Mouse (Mus musculus) layer of hippocampus, adult 18-20 months (tissue): ENCODE measurements around the gene Lmna. TPM values are rescaled to one million over a fixed set of nuclear protein-coding genes. Genes with fewer than 3 reads are reported as not detected.

Experiments
- DNase-seq, 2 experiments: peaks; one replicate each; pipeline ENCODE4 v3.0.0; 2022; ENCODE audit warnings: low spot score in 2 of 2
- total RNA-seq, 2 experiments: library from RNA; stranded (reverse); gene quantifications; 2 replicates each; pipeline ENCODE4 v1.2.3; 2021

The Lmna gene
- total RNA-seq, 2 experiments from 2014 or later: 36.5 to 40.2 TPM

DNA sequence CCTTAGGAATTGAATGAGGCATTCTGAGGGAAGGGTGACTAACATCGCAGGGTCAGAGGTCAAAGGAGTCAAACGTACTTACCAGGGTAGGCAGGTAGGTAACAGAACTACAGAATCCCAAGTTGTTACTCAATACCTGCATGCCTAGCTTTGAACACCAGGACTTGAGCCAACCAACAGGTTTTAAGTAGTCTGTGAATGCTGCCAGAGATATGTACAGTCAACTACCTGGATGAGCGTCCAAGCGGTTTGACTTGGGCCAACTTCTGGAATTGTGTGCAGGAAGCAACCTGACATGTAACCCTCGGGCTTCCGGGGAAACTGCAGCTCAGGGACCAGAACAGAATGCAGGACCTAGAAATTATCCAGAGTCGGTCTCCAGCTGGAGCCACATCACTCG lies 13.3 kb upstream of the Lmna start:
- no peak for DNase-seq

DNA sequence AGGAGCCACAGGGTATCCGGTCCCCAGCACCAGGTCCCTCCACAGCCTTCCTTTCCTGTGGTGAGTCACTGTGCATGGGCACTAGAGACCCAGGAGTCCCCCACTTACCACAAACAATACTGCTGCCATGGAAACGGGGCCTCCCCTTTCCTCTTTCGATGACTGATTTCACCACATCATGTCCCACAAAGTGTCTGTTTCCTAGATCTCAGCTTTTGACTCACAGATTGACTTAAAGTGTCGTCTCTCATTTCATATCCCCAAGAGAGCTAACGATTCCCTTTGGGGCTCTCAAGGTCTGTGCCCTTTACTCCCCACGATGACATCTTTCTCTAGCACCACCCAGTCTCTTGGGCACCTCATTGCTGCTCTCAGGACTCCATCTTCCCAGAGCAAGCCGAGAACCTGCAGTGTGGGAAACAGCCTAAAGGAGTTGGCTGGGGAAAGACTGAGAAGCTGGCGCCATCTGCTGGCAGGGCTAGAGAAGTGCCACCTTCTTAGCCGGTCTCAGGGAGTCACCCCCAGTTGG lies 12.1 kb upstream of the Lmna start:
- peak in 1 of 2 experiments; percentile 74 for DNase-seq

DNA sequence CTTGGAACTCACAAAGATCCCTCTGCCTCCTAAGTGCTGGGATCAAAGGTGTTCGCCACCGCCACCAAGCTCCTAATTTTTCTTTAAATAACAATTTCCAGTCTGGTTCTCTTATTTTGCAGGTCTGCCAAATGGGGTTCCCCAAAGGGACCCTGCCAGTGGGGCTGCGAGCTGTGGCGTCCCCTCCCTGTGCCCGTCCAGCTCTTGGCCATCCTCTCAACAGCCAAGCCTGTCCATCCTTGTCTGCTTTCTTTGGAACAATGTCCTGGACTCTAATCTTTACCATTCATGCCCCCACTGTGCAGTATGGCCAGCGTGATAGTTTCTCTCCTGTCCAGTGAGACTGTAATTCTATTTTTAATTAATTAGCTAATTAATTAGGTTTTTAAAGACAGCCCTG lies 11.4 kb upstream of the Lmna start:
- no peak for DNase-seq

DNA sequence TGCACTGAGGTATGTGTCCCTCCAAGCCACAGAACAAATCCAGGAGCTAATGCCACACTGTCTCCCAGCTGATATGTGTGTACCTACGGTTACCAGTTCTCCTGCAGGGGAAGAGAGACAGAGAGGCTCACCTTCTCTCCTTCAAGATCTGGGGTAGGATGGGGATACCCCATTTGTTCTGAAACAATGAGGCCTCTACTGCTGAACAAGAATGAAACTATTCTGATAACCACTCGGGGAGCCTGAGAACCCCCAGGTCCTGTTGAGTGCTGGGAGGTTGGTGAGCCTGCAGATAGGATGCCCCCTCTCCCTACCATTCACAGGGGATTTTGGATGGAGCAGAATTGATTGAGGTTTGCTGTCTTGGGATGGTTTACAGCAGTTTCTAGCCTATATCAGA lies 10.3 kb upstream of the Lmna start:
- DNase-seq: no peak

DNA sequence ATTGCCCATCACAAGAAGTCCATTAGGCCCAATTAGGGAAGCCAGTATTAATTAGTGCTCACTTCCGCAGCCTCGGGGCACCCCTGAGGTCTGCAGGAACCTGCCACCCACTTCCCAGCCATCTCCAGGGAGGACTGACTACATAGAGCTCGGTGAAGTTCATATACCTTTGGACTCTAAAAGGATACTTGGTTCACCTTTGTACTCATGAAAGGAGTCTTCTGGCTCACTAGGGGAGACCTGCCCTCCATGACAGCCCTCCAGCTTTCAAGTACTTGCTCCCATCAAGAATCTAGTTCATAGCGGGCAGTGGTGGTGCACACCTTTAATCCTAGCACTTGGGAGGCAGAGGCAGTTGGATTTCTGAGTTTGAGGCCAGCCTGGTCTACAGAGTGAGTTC lies 8.7 kb upstream of the Lmna start:
- no peak for DNase-seq

DNA sequence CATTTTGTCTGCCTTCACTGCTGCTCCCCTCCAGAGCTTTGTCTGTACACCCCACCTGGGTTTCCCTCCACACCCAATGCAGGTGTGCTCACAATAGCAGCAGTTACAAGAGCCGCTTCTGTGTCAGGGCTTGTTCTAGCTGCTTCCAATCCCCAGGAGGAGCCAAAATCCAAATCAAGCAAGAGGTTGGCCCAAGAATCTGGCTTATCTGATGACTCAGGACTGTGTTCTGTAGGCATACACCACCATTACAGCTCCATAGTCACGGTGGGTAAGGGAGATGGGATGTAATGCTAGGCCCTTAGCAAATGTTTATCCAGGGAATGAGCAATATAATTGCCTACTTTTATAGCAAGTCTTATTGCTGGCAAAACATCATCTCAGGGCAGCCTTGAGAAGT lies 6.7 kb upstream of the Lmna start:
- DNase-seq: no peak

DNA sequence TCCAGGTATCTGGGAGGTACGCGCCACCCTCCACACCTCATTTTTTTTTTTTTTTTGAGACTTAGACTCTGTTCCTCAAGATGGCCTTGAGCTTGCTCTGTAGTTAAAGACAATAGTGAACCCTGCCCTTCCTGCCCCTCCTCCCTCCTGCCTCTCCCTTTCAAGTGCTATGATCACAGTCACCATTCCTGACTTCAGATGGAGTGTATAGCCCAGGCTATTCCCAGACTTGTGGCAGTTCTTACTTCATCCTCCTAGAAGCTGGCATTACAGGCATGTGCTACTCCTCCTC lies 5.3 kb upstream of the Lmna start:
- DNase-seq: no peak

DNA sequence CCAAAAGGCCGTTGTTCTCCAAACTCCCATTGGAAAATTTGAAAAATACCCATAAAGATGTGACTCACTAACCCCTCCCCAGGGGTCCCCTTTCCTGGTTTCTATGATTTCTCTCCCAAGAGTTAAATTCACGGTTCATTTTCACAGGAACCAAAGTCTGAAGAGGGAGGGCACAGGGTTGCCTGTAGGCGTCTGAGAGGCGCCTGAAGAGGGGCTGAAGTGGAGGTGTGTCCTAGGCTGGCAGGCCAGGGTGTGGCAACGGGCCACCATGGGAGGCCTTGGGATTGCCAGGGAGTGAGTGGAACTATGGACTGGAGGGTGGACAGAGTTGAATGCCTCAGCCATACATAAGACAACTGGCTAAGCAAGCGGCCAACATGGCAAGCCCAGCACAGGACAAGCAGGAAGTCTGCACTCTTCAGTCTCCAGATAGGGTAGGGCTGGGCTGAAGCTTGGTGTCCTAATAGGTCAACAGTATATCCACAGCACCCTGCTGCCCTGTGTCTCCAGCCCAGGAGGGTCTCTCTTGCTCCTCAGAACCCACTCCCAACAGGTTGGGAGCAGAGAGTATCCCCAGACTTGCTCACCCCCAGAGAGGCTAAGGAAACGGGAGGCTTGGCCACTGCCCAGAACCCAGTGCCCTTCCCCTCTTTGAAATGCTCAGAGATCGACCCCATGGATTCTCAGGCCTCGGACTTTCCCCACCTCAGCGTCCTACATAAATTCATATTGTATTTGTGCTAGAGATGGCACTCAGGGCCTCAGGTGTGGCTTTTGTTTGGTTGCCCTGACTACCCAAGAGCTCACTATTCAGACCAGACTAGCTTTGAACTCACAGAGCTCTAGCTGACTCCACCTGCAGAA lies 4.7 kb upstream of the Lmna start:
- no peak for DNase-seq

DNA sequence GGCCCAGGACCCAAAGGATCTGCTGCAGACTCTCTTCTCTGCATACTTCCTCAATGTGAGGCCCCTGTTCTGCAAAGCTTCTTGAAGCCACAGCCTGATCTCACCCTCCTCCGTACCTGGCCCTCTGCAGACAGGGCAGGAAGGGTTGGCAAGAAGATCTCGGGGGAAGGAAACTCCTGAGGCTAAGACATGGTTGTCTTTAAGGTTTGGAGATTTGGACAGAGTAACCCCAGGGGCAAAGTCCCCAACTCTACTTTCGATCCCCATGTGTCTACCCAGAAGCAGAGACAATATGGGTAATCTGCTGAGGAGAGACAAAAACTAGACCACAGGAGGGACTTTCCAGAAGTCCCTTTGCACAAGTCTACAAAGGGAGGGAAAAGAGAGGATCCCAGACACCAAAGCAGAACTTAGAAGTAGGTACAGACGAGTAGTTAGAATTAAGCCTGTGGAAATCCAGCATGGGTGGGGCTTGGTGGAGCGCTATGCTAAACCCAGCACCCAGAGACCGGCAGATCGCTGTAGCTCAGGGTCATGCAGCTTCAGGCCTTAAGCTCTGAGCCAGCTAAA lies 3.9 kb upstream of the Lmna start:
- no peak for DNase-seq

DNA sequence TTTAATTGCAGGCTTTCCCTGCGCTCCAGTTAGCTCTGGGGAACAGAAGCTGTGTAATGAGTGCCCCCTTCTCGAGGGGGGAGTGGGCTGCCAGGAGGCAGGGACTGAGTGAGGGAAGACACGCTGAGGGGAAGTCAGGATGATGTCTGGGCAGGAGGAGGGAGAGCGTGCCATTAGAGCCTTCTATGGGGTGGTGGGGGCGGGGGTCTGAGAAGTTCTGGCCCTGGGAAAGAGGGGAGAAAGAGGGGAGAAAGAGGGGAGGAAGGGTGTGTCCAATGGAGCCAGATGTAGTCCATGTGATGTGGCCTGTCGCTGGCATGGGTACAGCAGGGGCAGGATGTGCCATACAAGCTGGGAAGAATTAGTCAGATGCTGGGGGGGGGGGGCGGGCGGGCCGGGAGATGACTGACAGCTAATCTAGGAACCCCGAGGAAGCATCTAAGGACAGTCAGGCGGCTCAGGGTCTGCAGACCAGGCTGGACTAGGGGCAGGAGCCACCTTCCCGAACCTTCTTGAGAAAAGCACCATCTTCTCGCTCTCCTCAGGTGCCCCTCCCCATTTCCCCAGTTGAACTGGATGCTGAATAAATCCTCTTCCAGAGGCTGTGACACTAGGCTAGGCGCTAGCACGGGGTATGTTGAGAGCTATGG lies 3.3 kb upstream of the Lmna start:
- no peak for DNase-seq

DNA sequence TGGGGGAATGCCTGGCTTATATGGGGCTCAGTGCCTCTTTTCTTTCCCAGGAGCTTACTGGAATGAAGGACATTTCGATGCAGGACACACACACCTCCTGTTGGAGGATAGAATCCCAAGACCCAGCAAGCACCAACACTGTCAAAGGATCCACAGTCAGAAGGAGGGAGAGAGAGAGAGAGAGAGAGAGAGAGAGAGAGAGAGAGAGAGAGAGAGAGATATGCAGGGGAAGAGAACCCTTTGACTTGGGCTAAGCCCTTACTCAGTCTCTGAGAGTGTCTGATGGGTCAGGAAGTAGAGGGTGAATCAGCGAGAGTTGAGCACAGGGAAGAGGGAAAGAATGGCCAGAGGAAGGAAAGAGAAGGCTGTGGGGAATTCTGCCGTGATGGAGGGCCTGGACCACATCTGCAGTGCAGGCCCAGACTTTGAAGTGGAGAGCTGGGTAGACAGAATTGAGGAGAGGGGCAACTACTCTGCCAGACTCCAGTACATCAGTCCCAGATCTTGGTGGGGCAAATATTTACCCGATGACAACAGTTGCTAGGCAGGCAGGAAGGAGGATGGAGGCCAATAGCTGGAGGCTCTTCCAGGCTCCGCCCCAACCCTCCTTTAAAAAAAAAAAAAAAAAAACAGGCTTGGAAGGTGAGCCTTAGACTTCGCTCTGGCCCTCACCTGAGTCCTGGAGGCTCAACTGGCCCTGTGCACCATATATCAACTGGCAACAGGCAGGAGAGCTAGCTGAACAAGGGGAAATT lies 2.6 kb upstream of the Lmna start:
- DNase-seq: no peak

DNA sequence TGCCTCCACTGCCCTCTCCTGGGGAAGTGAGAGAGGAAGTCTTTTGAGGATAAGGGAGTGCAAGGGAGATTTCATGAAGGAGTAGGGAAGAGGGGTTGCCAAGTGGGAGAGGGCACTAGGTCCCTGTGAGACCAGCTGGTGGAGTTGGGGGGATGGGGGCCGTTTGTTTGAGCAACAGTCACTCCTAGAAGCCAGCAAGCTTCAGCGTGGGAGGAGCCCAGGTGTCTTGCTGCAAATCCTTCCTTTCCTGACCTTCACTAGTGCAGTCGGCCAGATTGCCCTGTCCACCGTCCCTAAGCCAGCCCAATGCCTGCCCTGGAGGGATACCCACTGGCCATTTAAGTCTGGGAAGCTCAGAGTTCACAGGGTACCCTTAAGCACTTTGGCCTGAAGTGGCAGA lies 1.8 kb upstream of the Lmna start:
- DNase-seq: no peak

DNA sequence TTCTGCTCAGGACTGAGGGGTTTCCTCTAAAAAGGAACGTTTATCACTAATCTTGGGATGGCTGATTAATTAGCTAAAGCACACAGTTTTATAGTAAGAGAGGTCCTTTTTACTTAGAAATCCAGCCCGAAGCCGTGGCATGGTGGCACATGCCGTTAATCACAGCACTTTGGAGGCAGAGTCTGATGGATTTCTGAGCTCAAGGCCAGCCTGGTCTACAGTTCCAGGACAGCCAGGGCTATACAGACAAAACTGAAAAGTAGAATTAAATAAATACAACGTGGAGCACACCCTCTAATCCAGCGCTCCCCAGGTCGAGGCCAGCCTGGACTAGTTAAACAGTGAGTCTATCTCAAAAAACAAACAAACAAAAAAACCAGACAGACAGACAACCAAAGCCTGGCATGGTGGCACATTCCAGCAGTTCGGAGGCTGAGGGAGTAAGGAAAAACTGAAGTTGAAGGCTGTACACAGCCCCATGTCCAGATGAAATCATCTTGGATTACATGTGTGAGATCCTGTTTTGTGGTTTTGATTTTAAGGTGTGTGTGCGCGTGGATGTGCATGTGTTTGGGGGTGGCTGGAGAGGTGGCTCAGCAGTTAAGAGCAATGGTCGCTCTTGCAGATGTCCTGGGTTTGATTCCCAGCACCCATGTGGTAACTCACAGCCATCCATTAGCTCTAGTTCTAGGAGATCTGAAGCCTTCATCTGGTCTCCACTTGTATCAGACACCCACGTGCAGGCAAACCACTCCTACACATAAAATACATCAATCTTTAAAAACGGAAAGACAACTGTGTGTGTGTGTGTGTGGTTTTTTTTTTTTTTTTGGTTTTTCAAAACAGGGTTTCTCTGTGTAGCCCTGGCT lies 899 bp upstream of the Lmna start:
- no peak for DNase-seq

DNA sequence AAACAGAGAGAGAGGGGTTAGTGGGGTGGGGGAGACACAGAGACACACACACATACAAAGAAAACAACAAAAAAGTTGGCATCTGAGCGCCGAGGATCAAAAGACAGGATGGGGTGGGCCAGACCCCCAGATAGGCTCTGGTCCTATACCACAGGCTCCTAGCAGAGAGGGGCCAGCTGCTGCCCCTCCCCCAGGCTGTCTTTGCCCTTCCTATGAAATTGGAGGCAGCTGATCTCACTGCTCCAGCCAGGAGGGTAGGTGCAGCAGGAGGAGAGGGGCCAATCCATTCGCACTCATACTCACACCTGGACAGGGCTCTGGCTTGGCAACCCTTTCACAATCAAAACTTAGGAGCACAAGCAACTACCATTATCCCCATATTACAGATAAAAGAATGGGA lies 506 bp downstream of the Lmna start:
- no peak for DNase-seq

DNA sequence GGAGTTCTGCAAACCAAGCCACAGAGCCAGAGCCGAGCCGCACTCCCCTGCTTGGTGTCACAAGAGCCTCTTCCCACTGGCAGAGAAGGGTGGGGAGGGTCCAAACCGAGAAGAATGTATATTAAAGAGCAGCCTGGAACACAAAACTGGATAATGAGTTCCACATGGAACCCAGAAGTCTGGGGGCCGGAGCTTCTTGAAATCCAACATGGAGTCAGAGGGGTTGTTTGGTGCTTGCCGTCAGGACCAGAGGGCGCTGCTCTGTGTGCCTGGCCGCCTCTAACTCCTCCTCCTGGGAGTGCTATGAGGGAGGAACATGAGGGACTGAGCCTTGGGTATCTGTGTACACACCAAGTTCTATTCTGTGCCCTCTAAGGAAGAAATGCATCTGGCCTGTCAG lies 4.0 kb downstream of the Lmna start:
- no peak for DNase-seq

DNA sequence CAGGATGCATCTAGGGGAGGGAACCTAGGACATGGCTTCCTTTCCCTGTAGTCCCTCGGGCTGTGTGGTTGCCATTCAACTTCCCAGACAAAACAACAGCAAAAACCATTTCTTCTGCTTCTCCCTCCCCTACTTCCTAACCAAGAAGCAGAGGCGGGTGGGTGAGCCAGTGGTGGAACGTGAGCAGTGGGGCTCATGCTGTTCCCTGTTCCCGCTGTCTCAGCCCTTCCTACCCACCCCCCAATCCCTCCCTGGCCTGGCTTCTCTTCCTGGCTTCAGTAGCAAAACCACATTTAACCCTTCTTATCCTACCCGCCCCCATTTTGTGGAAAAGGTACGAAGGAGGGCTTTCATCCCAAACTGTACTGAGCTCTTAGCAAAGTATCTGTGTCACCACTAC lies 4.7 kb downstream of the Lmna start:
- DNase-seq: no peak

DNA sequence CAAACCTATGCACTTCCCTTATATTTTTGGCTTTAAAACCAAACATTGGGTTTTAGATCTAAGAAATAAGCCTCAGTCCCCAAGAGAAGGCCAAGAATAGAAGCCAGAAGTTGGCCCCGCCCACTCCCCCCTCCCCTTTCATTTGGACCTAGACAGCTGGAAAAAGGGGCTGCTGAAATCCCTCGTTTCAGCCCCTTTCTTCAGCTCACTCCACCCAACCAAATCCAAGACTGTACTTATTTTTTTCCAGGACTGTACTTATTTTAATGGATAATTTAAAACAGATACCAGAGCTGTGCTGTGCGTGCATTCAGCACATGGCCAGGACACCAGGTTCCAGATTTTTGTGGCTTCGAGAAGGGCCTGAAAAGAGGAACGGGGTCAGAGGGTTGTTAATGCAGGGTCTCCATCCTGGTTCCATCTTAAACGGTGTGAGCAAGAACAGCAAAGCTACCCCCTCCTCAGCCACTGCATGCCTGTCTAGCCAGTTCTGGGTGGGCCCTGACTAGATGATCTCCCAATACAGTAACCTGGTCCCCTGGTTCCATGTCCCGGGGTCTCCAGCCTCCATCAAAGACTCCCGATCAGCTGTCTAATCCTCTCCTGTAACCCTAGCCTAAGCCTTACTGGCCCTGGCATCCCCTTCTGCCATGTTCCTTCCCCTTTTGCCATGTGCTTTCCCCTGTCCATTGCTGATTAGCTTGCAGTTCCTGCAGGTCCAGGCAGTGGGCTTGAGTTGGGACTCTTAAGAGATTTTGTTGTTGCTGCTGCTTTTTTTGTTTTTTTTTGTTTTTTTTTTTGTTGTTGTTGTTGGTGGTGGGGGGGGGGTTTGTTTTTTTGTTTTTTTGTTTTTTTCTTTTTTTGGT lies 5.6 kb downstream of the Lmna start:
- DNase-seq: no peak

DNA sequence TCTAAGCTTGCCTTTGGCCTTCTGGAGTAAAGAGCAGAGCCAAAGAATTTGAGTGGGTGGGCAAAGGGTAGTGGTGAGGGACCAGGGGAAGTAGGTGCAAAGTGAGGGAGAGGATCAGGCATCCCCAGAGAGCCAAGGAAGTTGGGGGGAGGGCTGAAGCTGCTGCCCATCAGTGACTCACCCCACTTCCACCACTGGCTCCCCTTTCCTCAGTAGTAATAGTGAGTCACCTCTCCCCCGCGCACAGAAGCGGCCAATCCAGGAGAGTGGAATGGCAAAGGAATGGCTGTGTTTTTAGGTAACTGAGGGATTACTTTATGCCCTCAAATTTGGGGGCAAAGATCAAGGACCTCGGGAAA lies 6.3 kb downstream of the Lmna start:
- no peak for DNase-seq

DNA sequence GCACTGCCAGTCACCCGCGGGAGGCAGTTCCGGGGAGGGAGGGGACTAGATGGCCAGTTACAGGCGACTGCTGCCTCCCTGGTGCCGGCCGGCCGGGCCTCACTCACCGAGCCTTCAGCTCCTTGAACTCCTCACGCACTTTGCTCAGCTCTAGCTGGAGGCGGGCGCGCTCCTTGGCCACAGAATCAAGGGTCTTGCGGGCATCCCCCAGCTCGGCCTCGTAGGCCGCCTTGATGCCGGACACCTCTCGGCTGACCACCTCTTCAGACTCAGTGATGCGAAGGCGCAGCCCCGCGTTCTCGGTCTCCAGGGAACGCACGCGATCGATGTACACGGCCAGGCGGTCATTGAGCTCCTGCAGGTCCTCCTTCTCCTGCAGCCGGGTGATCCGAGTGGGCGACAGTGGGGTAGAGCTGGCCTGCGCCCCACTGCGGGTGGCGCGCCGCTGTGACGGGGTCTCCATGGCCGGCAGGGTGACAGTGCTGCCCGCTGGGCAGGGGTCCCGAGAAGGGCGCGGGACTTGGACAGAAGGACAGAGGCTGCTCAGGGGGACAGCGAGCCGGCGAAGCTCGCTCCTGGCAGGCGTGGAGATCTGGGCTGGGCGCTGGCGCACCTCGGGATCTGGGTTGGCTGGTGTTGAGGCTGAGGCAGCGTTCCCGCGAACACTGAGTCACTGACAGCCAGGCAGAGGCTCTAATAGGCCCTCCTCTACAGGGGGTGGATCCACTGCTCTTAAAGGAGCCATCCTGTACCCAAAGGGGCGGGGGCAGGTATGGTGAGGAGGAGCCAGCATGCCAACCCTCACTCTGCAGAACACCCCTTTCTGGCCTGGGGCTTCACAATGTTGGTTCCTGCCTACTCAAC lies 6.9 kb downstream of the Lmna start:
- peak; percentile 87 to 94 for DNase-seq
